Mouse (Mus musculus): ENCODE measurements at regions not wholly inside any gene's neighbourhood (a gene's known extent, or its start where the extent isn't known, plus 50 kb on each side); places are given as distances from the start of the nearest gene placed in this dataset.

GRCm38 (mm10) chr16:55379189-55379588 lies 81.4 kb upstream of the Zpld1 start:
- TF ChIP-seq CTCF (IDR thresholded peaks at IDR 0.05; ENCODE audit: low read depth, low read length), result no peak
- TF ChIP-seq POLR2A (IDR thresholded peaks at IDR 0.05; ENCODE audit: borderline replicate concordance, low read depth, low read length), result no peak

Data from bone marrow macrophage, adult 2 months (primary cell).